Mouse (Mus musculus) layer of hippocampus, adult 8-10 months (tissue): ENCODE data around the gene Scd4. TPM values are rescaled to one million over a fixed set of nuclear protein-coding genes. Genes with fewer than 3 reads are reported as not detected.
A peak's percentile ranks its signal among the peaks of the same experiment; 100 is the strongest.

Experiments used
- DNase-seq, 2 experiments: peaks; one replicate each; pipeline ENCODE4 v3.0.0; 2022; ENCODE audit warnings: low spot score in 2 of 2
- total RNA-seq, 4 experiments: library from RNA; stranded (reverse); gene quantifications; 2 replicates each; pipeline ENCODE4 v1.2.4; 2022

The Scd4 gene
- total RNA-seq, result 1 to 10 TPM; 2.3 to 3.0 (median 2.7) TPM

GRCm38 (mm10) chr19:44332833-44333623, at the start of gene Scd4:
Scd4 (plus strand) TSS chr19:44333092.
- DNase-seq, result peak; percentile 37 to 45

GRCm38 (mm10) chr19:44283157-44284024, 49.5 kb upstream of the Scd4 start:
- DNase-seq, result no peak

DNA sequence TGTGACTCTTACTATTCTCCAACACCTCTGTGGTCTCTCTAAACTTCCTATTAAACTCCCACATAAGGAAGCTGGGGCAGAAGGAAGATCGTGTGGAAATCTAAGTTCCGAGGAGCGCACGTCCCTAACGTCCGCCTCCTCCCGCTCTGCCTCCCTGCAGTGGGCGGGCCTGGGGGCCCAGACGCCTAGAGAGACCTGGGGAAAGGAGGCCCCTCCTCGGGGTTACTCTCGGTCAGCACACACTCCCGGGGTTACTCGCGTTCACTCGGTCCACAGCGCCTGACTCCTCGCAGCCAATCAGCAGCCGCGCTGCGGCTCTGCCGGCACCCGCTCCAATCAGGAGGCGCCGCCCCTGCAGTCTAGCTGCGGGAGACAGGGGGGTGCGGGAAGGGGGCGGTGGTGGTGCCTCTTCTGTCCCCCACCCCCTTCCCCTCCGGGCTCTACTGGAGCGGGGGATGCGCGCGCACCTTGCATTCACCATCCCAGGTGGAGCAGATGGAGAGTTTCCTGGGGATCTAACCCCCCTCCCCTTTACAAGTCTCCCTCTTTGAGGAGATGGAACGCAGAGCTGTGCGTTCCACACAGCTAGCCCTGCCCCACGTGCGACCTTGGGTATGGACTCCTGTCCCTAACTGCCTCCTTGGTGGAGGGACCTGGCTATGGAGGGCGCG, 48.7 kb upstream of the Scd4 start:
- DNase-seq, result peak; percentile 87 to 91

- no peak for DNase-seq
Measured at GRCm38 (mm10) chr19:44284723-44285122, 48.2 kb upstream of the Scd4 start.

DNA sequence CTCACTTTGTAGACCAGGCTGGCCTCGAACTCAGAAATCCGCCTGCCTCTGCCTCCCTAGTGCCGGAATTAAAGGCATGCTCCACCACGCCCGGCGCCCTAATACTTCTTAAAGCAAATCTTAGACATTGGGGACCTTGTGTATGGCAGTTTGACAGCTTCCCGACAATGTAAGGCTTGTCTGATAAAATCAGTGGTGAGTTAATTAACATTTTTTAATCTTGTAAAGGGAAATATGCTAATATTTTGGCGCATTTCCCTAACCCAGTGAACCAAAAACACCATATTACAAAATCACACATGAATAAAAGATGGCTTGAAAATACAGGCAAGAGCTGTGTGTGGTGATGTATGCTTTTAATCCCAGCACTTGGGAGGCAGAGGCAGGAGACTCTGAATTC, 47.3 kb upstream of the Scd4 start:
- no peak for DNase-seq

- DNase-seq, result no peak
Measured at GRCm38 (mm10) chr19:44286109-44286508, 46.8 kb upstream of the Scd4 start.

- no peak for DNase-seq
Measured at GRCm38 (mm10) chr19:44287415-44288110, 45.3 kb upstream of the Scd4 start.

DNA sequence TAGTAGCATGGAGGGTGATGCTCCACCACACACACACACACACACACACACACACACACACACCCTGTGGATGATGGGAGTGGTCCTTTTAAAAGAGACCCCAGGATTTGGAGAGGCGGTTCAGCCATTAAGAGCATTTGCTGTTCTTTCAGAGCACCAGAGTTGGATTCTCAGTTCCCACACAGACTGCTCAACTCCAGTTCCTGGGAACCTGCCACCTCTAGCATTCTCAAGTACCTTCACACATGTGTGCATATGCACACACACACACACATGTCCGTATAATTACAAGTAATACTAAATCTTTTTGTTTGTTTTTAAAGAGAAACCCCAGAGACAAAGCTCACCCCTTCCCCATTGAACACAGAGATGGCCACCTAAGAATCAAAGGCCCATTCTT, 40.8 kb upstream of the Scd4 start:
- DNase-seq, result no peak

GRCm38 (mm10) chr19:44292483-44292882, 40.4 kb upstream of the Scd4 start:
- DNase-seq, result no peak

GRCm38 (mm10) chr19:44292941-44293768, 39.7 kb upstream of the Scd4 start, which contains the start of gene Scd2:
Scd2 (plus strand) TSS chr19:44293674.
- no peak for DNase-seq

- DNase-seq, result peak; percentile 96 to 97
Measured at GRCm38 (mm10) chr19:44293769-44294551, 38.9 kb upstream of the Scd4 start.

GRCm38 (mm10) chr19:44294588-44295041, 38.3 kb upstream of the Scd4 start:
- peak; percentile 87 to 89 for DNase-seq

DNA sequence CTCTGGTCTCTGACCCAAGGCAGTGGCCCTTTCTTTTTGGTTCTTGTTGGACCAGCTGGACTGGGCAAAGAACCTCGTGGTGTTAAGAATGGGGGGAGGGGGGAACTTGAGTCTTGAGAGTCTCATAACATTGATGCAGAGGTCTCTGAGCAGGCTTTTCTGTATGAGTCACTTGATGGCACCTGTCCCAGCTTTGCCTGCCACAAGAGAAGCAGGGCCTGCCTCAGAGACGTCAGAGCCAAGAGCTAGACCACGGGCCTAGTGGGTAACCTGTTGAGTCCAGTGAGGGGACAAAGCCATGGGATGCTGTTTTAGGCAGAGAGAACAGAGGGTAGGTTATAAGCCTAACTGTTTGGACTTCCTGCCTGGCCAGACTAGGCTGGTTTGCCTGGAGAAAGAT, 37.6 kb upstream of the Scd4 start:
- peak; percentile 41 to 55 for DNase-seq

DNA sequence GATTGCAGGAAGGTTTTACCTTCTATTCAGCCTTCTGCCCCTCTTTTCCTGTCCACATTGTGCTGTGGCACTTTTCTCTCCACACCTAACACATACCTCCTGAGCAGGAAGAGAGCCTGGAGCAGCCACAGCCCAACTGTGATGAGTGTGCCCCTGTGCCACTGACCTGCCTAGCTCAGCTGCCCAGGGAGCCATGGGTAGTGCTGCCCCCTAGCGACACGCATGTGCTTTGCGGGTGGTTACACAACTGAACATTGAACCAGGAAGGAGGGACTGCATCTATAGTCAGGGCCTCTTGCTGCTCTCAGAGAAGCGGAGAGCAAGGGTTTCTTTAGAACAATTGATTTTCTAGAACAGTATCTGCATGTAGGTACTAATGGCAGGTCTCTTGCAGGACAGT, 37.2 kb upstream of the Scd4 start:
- peak; percentile 79 to 86 for DNase-seq

DNA sequence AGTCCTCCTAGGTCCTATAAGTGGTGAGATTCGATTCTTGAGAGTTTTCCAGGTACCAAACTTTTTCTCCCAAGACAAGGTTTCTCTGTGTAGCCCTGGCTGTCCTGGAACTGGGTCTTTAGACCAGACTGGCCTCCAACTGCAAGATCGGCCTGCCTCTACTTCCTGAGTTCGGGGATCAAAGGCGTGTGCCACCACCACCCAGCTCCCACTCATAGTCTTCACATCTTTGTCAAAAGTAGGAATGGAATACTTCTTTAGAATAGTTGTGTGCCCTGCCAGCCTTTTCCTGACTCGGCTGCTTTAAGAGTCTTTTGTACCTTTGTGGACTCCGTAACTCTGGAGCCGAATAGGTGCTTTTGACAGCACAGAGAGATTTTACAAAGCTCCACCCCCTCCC, 36.7 kb upstream of the Scd4 start:
- DNase-seq, result no peak

- DNase-seq, result no peak
Measured at GRCm38 (mm10) chr19:44297068-44297760, 35.7 kb upstream of the Scd4 start.

- no peak for DNase-seq
Measured at GRCm38 (mm10) chr19:44297862-44298261, 35.0 kb upstream of the Scd4 start.

- DNase-seq, result no peak
Measured at GRCm38 (mm10) chr19:44299078-44299477, 33.8 kb upstream of the Scd4 start.

DNA sequence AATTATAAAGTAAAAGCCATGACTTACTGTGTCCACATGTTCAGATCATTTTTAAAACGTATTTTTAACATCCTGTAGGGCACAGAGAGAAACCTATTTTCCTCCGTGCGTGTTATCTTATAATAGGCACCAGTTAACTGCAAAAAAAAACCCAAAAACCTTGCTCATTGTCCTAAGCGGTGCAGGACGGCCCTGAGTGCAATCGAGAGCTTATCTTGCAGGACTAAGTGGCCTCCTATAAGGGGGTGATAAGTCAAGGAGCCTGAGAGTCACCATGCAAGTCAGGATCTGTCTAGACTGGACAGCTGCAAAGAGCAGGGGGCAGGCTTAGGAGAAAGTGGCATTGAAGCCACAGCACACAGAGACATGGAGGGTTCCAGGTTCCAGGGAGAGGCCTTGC, 33.0 kb upstream of the Scd4 start:
- DNase-seq, result no peak
